Mouse (Mus musculus) left cerebral cortex, adult 8-10 months (tissue): ENCODE data around the gene Dcaf8. TPM values are rescaled to one million over a fixed set of nuclear protein-coding genes. Genes with fewer than 3 reads are reported as not detected.
A peak's percentile ranks its signal among the peaks of the same experiment; 100 is the strongest.

ENCODE experiments used
- DNase-seq, 2 experiments: peaks; one replicate each; pipeline ENCODE4 v3.0.0; 2022; ENCODE audit warnings: low spot score in 2 of 2
- total RNA-seq, 4 experiments: library from RNA; stranded (reverse); gene quantifications; 2 replicates each; pipeline ENCODE4 v1.2.4; 2022

The Dcaf8 gene
- total RNA-seq: 100 to 1,000 TPM; 118 to 125 (median 119) TPM

DNA sequence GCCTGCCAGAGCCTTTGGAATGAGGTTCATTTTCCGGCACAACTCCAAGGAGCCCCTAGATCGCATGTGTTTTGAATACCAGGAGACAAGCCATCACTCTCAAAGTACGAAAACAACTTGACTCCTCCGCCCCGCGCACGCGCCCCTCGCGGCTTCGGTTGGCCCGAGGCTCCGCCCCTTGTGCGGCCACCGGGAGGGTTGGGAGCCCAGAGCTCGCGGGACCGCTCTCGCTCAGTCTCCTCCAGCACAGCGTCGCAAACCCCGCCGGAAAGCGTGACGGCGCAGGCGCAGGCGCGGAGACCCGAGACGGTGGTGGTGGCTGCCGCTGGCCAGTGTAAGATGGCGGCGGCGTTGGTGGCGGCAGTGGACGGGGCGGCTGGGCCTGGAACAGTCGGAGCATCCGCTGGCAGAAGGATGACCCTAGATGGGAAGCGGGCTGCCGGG, at the start of gene Dcaf8:
Dcaf8 (plus strand) TSS at position 250 of the 444 bp plus-strand sequence.
- DNase-seq: peak; percentile 91 to 94

DNA sequence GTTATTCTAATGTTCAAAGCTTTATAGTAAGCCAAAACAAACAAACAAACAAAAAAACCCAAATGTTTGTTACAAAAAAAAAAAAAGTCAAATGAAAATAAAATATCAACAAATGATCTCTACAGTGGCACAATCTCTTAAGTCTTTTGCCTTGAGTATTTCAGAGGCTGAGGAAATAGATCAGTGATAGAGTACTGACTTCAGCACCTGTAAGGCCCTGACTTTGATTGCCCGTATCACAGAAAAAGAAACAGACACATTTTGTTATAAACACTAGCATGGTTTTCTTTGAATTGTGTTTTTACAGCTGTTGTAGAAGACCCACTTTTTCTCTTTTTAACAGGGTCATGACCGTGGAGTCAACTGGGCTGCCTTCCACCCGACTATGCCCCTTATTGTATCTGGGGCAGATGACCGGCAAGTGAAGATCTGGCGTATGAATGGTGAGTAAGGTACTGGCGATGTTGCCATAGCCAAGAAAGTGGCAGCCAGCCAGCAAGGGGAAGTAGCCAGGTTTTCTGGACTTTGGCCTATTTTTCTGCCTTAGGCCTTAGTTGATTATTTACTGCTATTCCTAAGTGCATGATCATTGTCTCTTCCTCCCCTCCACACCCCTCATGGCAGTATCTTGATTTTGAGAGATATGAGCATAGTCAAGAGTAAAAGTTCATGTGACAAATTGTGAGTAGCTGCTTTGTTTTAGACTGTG, 48.4 kb upstream of the Dcaf8 start:
- DNase-seq: no peak

DNA sequence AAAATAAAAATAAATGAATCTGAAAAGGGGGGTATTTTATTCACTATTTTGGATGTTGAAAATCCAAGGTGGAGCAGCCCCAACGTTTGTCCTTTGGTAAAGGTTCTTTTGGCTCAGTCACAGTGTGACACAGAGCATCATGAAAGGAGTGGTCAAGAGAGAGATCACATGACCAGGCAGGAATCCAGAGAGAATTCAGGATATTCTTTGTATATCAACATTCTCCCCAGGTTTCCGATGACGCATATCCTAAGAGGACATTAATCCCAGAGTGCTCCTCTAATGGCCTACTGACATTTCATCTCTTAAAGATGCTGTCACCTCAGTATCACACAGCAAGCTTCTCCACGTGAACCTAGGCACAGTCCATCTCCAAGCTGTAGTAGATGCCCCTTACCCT, 44.3 kb upstream of the Dcaf8 start:
- DNase-seq: no peak

DNA sequence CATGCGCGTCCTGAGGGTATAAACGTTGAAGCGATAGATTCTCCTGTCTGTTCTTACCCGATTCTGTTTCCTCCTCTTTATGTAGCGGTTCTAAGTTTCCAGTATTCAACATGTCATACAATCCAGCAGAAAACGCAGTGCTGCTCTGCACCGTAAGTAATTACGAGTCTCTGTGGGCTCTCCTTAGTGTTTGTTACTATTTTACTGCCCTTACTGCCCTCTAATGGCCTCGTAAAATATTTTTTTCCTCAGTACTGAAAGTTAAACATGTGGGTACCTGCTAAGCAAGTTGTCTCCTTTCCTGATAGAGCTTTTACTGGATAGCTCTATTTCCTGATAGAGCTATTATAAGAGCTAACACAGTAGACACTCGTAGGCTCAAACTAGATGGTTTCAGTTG, 42.8 kb upstream of the Dcaf8 start:
- no peak for DNase-seq

DNA sequence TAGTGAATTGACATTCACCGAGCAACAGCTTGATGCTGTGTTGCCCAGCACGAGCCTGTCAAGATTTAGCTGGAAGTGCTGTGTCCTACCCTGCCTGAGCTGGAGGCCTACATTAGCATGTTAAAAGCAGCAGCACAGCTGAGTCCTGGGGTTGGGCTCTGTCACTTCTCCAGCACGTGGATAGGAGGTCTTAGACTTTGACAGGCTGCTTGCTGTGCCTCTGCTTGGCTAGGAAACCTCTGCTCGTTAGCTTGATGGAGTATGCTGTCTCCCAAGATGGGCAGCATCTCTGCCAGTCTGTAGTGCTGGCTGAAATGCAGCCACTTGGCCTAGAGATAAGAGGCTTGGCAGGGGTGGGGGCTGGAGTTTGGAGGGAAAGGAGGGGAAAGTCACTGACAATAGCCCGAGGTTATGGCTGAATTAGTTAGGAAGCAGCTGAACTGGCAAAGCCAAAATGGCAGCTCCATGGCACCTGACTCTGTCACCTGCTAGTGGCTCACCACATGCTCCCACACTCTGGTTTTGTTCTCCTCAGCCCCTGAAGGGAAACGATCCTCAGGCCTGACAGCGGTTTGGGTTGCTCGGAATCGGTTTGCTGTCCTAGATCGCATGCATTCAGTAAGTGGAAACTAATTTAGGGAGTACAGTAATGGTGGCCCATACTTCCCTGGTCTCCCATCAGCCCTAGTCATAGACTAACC, 40.0 kb upstream of the Dcaf8 start:
- DNase-seq: no peak

DNA sequence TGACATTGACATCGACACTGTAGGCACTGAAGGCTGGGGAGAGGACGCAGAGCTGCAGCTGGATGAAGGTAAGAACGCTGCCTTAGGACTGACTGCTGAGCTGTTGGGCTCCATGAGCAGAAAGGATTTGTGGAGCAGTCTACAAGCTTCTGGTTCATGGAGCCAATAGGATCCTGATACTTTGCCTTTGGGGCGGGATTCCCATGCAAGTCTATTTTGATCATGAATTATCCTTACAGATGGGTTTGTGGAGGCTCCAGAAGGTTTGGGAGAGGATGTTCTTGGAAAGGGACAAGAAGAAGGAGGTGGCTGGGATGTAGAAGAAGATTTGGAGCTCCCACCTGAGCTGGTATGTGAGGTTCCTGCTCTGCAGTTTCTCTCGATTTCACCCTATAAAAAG, 30.9 kb upstream of the Dcaf8 start:
- no peak for DNase-seq

DNA sequence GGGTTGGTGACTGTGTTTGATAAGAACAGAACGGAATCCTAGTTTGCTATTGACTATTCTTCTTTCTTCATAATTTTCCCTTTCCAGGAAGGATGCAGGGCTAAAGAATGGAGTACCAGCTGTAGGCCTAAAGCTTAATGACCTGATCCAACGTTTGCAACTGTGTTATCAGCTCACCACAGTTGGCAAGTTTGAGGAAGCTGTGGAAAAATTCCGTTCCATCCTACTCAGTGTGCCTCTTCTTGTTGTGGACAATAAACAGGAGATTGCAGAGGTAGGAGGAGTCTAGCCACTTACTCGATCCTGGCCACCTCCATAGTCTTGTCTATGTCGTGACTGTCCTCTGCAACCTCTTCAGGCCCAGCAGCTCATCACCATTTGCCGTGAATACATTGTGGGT, 28.8 kb upstream of the Dcaf8 start:
- DNase-seq: no peak

DNA sequence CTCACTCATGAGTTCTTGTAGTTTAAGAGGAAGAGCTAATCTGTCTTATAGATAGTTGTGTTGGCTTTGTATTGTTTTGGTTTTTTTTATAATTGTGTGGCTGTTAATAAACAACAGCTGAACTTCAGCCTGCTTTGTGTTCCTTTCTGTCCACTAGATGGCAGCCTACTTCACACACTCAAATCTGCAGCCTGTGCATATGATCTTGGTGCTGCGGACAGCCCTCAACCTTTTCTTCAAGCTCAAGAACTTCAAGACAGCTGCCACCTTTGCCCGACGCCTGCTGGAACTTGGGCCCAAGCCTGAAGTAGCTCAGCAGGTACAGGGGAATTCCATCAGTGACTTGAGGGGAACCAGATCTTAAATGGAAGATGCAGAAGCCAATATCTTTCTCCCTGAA, 28.2 kb upstream of the Dcaf8 start:
- DNase-seq: no peak

DNA sequence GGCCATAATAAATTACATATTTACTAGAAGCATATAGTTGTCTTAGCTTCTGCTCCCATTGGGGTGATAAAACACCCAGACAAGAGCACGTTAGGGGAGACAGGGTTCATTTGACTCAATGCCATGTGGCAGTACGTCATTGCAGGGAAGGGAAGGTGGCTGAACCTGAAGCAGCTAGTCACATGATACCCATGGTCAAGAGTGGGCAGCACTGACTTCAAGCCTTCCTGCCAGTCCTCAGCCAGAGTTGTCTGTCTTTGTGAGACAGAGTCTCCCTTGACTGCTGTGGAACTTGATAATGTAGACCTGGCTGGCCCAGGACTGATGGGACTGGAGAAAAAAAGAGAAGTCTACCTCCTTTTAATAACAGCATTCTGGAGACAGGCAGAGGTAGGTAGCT, 25.2 kb upstream of the Dcaf8 start:
- no peak for DNase-seq

DNA sequence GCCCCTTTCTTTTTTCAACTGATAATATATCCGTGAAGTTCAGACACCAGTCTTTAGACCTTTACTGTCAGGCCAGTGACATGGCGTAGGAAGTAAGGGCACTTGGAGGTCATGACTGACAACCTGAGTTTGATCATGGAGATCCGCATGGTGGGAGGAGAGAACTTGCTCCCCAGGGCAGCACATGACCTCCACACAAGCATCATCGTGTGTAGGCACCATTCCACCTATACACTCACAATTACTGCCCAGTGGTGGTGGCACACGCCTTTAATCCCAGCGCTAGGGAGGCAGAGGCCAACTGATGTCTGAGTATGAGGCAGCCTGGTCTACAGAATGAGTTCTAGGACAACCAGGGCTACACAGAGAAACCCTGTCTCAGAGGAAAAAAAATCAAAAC, 23.3 kb upstream of the Dcaf8 start:
- no peak for DNase-seq

DNA sequence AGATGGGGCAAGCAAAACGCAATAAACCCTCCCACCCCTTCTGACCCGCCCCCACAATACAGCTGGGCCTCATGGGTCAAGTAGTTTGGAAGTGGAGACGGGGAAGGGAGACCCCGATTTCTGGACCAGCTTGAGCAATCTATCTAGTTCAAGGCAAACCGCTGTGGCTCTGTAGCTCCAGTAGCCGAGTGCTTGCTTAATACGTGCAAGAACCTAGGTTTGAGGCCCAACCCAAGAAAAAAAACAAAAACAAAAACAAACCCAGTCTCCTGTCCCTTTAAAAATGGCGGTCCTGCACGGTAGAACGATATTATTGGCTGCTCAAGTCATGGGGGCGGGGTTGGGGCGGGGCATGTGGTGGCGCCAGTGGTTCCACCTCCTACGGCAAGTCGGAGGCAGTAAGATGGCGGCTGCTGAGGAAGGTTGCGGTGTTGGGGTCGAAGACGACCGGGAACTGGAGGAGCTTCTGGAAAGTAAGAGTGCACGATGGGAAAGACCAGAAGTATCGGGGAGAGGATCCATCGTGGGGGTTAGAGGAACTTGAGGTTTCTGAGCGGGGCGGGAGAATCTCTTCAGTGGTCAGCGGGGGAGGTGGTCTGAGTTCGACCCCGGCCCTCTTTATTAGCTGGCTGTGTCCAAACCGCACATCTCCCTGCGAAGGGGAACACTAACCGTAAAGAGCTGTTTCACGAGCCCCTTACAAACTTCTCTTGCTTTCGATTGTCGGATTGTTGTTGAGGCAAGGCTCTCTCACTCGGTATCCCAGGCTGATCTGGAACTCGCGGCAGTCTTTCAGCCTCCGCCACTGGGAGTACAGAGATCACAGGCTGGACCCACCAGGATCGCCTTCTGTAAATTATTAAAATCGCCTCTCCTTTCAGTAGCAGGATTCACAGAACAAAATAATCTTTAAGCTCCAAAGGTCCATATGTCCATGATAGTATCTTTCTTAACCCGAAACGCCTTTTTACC, 21.2 kb upstream of the Dcaf8 start, which contains the start of gene Pex19:
Pex19 (plus strand) TSS at position 380 of the 972 bp plus-strand sequence.
- DNase-seq: peak; percentile 50 to 54

DNA sequence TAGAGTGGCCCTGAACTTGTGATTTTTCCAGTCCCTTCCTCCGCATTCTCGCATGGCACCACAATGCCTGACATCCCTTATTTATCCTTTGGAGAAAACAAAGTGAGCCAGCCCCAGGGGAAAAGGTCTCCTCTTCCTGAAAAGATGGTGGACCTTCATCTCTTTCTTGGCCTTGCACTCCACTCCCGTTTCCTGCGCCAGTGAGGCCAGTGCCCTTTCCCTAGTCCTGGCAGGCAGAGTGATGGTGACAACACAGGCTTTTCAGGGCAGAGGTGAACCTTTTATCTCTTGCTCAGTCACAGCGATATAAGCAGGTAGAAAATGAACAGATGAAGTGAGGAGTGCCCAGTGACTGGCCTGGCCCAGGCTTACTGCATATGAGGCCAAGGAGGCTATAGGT, 20.4 kb upstream of the Dcaf8 start:
- no peak for DNase-seq

DNA sequence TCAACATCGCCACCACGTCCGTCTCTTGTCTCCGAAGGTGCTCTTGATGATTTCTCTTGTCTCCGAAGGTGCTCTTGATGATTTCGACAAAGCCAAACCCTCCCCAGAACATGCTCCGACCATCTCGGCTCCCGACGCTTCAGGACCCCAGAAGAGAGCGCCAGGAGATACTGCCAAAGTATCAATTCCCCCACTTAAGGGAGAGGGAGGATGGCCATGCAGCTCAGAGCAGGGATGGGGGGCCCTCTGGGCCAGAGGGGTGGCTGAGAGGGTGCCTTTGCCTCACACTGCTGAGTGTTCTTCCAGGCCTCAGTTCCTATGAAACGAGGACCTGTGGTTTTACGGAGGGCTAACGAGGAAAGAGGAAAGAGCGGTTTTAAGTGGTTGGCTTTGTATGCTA, 19.3 kb upstream of the Dcaf8 start:
- DNase-seq: no peak

DNA sequence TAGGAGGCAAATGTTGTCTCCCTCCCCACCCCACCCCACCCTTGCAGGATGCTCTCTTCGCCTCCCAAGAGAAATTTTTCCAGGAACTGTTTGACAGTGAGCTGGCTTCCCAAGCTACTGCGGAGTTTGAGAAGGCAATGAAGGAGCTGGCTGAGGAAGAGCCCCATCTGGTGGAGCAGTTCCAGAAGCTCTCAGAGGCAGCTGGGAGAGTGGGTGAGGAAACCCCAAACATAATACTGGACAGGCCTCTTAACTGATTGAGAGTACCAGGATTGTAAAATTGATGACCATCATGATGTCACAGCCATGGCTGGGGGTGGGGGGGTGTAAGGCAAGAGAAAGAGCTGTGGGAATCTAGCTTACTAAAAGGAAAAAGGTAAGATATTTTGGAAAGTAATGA, 18.8 kb upstream of the Dcaf8 start:
- no peak for DNase-seq

DNA sequence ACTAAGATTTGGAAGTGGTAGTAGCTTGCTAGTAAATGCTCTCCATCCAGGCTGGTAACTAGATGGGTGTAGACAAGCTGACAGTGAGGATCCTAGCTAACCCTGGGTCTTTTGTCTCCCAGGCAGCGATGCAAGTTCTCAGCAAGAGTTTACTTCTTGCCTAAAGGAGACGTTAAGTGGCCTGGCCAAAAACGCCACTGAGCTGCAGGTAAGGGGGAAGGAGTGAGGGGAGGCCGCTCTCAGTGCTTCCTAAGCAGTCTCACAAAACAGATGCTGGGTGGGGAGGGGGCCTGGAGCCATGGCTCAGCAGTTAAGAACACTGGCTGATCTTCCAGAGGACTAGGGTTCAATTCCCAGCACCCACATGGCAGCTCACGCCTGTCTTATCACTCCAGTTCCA, 18.1 kb upstream of the Dcaf8 start:
- no peak for DNase-seq

DNA sequence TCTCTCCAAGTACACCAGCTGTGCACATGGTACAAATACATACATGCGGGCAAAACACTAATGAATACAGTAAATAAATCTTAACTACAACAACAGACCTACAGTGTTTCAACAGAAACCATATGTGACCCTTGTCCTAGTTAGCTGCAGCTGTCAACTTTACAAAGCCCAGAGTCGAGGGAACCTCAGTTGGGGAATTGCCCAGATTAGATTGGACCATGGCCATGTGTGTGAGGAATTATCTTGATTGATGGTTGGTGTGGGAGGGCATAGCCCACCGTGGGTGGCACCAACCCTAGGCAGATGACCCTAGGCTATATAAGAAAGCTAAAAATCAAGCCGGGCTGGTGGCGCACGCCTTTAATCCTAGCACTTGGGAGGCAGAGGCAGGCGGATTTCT, 15.6 kb upstream of the Dcaf8 start:
- DNase-seq: no peak

DNA sequence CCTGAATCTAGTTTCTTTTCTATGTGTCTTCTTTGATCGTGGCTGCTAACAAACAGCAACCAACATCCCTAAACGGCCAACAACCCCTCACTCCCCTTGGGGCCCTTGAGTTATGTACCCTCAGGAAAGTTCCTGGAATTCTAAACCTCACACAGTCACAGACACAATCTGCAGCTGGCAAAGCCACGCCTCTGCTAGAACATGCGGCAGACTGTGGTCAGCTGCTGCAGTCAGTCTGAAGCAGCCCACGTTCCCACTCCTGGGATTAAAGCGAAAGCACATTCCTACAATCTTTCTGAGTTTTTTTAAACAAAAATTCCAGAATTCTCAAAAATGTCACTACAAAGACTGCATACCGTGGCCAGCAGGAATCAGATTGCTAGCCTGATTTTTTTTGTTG, 14.3 kb upstream of the Dcaf8 start:
- DNase-seq: no peak

DNA sequence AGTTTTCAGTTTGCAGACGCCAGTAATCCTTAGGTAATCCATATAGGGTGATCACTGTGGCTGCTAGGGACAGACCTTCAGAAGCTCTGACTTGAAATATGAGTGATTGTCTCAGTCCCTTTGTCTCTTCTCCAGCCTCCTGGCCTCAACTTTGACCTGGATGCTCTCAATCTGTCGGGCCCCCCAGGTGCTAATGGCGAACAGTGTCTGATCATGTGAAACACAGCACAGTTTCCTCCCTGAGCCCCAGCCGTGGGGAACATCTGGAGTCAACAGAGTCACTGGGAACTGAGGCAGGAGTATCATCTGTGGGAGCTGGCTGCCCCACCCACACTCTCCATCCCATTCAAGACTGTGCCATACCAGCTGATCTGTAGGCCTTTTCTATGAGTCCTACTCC, 13.8 kb upstream of the Dcaf8 start:
- DNase-seq: no peak

DNA sequence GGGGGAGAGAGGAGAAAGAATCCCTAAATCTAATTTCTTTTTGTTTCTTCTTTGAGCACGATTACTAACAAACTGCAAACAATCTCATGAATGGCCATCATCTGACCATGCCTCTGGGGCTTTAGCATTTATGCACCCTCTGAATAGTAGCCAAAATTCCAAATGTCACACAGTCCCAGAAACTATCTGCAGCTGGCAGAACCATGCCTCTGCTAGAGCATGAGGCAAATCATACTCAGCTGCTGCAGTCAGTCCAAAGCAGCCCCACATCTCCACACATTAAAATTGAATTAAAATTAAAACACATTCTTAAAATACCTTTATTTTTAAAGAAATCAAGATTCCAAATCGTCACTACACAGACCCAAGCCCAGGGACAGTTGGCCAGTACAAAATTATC, 7.7 kb upstream of the Dcaf8 start:
- DNase-seq: no peak

DNA sequence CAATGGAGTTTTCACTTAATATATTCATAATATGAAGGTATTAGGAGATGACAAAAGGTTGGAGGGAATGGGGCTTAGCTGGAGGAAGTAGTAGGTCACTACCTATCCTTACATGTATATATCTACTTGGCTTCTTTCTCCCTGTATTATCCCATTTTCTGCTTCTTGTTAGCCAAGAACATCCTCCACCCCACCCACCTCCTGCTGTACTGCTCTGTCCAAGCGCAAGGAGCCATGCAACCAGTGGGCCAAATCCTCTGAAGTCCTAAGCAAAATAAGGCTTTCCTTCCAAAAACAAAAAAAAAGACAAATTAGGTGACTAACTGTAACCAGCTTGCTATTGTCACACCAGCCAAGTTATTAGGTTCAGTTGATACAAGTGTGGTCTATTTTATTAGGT, 7.1 kb upstream of the Dcaf8 start:
- DNase-seq: no peak

DNA sequence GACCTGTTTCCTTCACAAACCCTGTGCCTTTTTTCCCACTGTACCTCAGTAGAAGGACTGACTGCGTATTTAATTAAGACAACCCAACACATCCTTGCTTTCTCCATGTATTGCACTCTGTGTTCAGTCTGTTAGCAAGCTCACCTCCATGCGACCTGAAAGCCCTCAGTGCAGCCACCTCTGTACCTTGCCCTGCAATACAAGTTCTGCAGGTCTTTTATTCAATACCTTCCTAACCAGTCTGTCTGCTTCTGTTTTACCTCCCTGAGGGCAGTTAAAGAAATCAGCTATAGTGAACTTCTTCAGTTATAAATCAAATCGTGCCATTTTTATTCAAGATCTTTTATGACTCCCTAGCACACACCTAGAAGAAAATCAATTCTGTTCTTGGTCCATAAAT, 6.4 kb upstream of the Dcaf8 start:
- no peak for DNase-seq

DNA sequence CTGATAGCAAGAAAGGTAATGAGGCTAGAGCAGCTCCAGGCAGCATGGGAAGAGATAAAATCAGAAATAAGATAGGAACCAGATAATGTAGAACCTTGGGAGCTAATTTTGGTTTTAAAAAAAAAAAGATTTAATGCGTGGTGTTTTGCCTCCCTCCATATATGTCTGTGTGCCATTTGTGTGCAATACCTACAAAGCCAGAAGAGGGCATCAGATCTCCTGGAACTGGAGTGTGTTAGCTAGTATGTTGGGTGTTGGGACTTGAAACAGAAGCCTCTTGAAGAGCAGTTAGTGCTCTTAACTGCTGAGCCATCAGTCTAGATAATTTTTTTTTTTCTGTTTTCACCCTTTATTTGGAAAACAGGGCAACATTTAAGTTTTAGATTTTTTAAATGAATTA, 4.3 kb upstream of the Dcaf8 start:
- peak in 1 of 2 experiments; percentile 47 for DNase-seq
